Mouse (Mus musculus) intestine, postnatal 0 days (tissue): ENCODE results near the gene Nosip. TPM values are rescaled to one million over a fixed set of nuclear protein-coding genes. Genes with fewer than 3 reads are reported as not detected.
A peak's percentile ranks its signal among the peaks of the same experiment; 100 is the strongest.

Source experiments
- ATAC-seq: fragments of 200-750 bp; cut with Nextera tagmentation; 2 replicates; pipeline ENCODE4 v1.8.0; 2017; ENCODE audit warnings: mild to moderate bottlenecking, moderate TSS enrichment, moderate library complexity
- H3K27ac ChIP-seq: fragments of 300-500 bp; sonication (generic); 2 replicates; pipeline ENCODE4 v1.5.1; 2014; ENCODE audit warnings: mild to moderate bottlenecking, low read depth, low read length, moderate library complexity
- H3K27me3 ChIP-seq: fragments of 300-500 bp; sonication (generic); replicated peaks from 2 replicates; pipeline ENCODE4 v1.6.1; 2014; ENCODE audit warnings: low read length, mixed read lengths; ENCODE audit not compliant: control insufficient read depth, insufficient read depth
- H3K36me3 ChIP-seq: fragments of 300-500 bp; sonication (generic); 2 replicates; pipeline ENCODE4 v1.6.1; 2014; ENCODE audit warnings: mild to moderate bottlenecking, moderate library complexity; ENCODE audit not compliant: control insufficient read depth, insufficient read depth
- H3K4me1 ChIP-seq: fragments of 300-500 bp; sonication (generic); replicated peaks from 2 replicates; pipeline ENCODE4 v1.6.1; 2014; ENCODE audit warnings: antibody characterized with exemption, low read length, mixed read lengths; ENCODE audit not compliant: control insufficient read depth, insufficient read depth
- H3K4me2 ChIP-seq: fragments of 300-500 bp; sonication (generic); replicated peaks from 2 replicates; pipeline ENCODE4 v1.6.1; 2014; ENCODE audit warnings: low read depth, mild to moderate bottlenecking, moderate library complexity
- H3K4me3 ChIP-seq: fragments of 300-500 bp; sonication (generic); 2 replicates; pipeline ENCODE4 v1.5.1; 2014; ENCODE audit warnings: low read depth, low read length
- H3K9ac ChIP-seq: fragments of 300-500 bp; sonication (generic); 2 replicates; pipeline ENCODE4 v1.6.1; 2014; ENCODE audit warnings: mild to moderate bottlenecking, low read depth, low read length
- H3K9me3 ChIP-seq: fragments of 300-500 bp; sonication (generic); 2 replicates; pipeline ENCODE4 v1.6.1; 2016; ENCODE audit warnings: mixed run types; ENCODE audit not compliant: control insufficient read depth
- CTCF ChIP-seq: sonication (generic); IDR thresholded peaks from 2 replicates; pipeline ENCODE4 v1.5.1; 2016; ENCODE audit warnings: low read depth, mild to moderate bottlenecking, control low read depth, antibody characterized with exemption, moderate library complexity
- WGBS: fragments of 180-500 bp; shearing (Covaris S2); extraction: QIAGEN DNeasy Blood & Tissue Kit; methylation state at CpG from one replicate; pipeline ENCODE4 v1.1.7; 2014; 5-methylcytosine and 5-hydroxymethylcytosine counted together
- polyA plus RNA-seq: library from polyadenylated mRNA; unstranded; fragments of >200 nt; fragmentation: Nextera tagmentation; extraction: Ambion mirVana; gene quantifications from 2 replicates; pipeline ENCODE4 v1.2.1, GENCODE M21; 2015

Gene Nosip
- polyA plus RNA-seq, 1 experiment from 2014 or later = 40.5 TPM

DNA sequence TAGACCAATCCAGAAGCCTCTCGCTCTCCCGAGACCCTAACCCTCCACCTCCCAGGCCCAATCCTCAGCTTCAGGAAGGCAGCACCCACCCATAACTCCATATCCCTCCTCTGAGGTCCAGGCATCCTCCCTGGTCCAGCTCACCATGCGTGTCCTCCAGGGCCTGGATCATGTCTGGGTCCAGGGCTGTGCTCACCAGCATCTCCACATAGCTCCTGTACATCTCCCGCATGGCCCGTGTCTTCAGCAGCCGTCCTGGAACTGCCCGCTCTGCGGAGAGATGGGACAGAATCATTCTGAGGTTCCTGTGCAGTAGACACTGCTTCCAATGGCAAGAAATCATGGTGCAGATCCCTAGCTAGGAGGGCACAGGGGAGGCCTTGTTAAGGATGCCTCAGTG, 31.4 kb upstream of the Nosip start:
- Histone ChIP-seq H3K4me2 (no peak overlapping the region), H3K27ac (no peak overlapping the region; the same call in 1 of the 2 replicates), H3K9ac (no peak overlapping the region), H3K4me3 (no peak overlapping the region), H3K4me1 (no peaks in the 10 kb centered on the region), H3K9me3 (no peaks in the 10 kb centered on the region), H3K27me3 (no peaks in the 10 kb centered on the region), H3K36me3 (peaks cover 76% of the 10 kb centered on the region)
- TF ChIP-seq CTCF = no peak
- no peak for ATAC-seq
- WGBS = 95% methylated on average over 8 of the region's 8 CpGs

GRCm38 (mm10) chr7:45033722-45034359, 28.4 kb upstream of the Nosip start:
- peaks cover 70% of the 10 kb centered on the region for H3K36me3 ChIP-seq
- 95% methylated on average over 19 of the region's 19 CpGs for WGBS
- no peak for TF ChIP-seq CTCF
- no peak overlapping the region for H3K27ac ChIP-seq
- no peak overlapping the region for H3K4me2 ChIP-seq
- ATAC-seq = no peak
- H3K9me3 ChIP-seq = no peaks in the 10 kb centered on the region
- no peak overlapping the region for H3K9ac ChIP-seq
- H3K27me3 ChIP-seq = no peaks in the 10 kb centered on the region
- no peak overlapping the region for H3K4me3 ChIP-seq
- no peaks in the 10 kb centered on the region for H3K4me1 ChIP-seq

- WGBS = 82% methylated on average over 3 of the region's 3 CpGs
- Histone ChIP-seq H3K27ac (no peak overlapping the region), H3K4me3 (no peak overlapping the region), H3K9ac (no peak overlapping the region), H3K36me3 (peaks cover 70% of the 10 kb centered on the region), H3K27me3 (no peaks in the 10 kb centered on the region), H3K4me1 (no peaks in the 10 kb centered on the region), H3K4me2 (no peak overlapping the region), H3K9me3 (no peaks in the 10 kb centered on the region)
- no peak for TF ChIP-seq CTCF
- no peak for ATAC-seq
These were observed 26.6 kb upstream of the Nosip start for GRCm38 (mm10) chr7:45035631-45036030.

DNA sequence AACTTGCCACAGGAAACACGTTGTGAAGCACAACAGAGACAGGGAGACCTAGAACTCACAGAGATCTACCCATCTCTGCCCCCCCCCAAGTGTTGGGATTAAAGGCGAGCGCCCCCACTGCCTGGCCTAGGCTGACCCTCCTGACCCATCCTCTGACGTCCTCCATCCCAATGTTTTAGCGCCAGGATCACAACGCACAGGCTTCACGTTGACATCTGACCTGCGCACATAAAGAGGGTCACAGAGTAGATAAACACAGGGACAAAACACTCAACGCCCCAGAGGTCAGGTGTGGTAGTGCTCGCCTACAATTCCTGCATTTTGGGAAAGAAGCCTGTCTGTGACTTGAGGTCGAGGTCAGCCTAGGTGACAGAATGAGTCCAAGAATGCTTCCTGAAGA, 25.5 kb upstream of the Nosip start:
- Histone ChIP-seq H3K4me1 (no peaks in the 10 kb centered on the region), H3K4me3 (no peak overlapping the region), H3K36me3 (peaks cover 69% of the 10 kb centered on the region), H3K9ac (no peak overlapping the region), H3K9me3 (no peaks in the 10 kb centered on the region), H3K4me2 (no peak overlapping the region), H3K27me3 (no peaks in the 10 kb centered on the region), H3K27ac (no peak overlapping the region)
- TF ChIP-seq CTCF = no peak
- WGBS = 83% methylated on average over 11 of the region's 11 CpGs
- ATAC-seq = no peak

DNA sequence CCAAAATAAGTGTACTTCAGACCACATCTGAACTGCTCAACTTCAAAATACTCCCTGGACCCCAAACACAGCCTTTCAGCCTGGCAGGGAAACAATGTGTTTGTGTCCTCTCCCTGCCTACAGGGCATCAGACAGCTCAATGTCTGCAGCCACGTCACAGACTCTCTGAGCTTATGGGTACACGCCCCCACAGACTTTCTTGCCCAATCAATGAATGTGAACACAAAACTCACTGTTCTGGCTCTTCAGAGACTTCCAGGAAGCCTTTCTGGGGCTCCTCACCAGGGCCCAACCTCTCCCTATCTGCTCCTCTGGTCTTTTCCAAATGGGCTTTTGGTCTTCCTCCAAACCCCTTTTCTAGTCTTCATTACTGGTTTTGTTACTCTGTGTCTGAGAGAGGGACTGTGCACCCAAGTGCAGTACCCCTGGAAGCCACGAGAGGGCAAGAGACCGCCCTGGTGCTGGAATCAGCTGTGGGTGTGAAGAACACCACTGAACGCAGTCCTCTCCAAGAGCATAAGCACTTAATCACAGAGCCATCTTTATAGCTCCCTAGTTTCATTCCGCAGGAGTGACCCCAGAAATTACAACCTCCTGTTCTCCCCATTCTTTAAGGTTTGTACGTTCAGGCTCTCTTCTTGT, 24.4 kb upstream of the Nosip start:
- Histone ChIP-seq H3K4me1 (no peaks in the 10 kb centered on the region), H3K27me3 (no peaks in the 10 kb centered on the region), H3K9me3 (no peaks in the 10 kb centered on the region), H3K9ac (no peak overlapping the region), H3K36me3 (peaks cover 65% of the 10 kb centered on the region), H3K4me3 (no peak overlapping the region), H3K27ac (no peak overlapping the region), H3K4me2 (no peak overlapping the region)
- peak; percentile 87 for TF ChIP-seq CTCF
- peak; percentile 57; the same call in 1 of the 2 replicates for ATAC-seq
- 57% methylated on average over 7 of the region's 7 CpGs for WGBS

DNA sequence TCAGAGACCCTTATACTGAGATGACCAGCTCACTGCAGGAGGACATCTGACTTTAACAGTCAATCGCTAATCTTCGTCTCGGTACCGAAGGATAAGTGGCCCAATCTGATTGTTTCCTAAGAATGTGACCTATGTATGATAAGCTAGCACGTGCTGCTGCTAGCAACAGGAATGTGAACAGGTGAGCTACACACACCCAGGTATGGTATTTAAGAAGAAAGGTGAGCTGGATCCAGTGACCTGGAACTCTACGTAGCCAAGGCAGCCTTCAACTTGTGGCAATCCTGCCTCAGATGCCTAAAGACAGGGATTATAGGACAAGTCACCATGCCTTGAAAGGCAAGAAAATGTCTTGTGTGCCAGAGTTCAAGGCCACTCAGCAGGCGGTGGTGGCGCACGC, 23.8 kb upstream of the Nosip start:
- H3K4me3 ChIP-seq = no peak overlapping the region
- no peak overlapping the region for H3K27ac ChIP-seq
- 77% methylated on average over 9 of the region's 9 CpGs for WGBS
- peaks cover 66% of the 10 kb centered on the region for H3K36me3 ChIP-seq
- H3K9ac ChIP-seq = no peak overlapping the region
- peak; percentile 12; the same call in 1 of the 2 replicates for ATAC-seq
- no peak for TF ChIP-seq CTCF
- H3K4me1 ChIP-seq = no peaks in the 10 kb centered on the region
- no peaks in the 10 kb centered on the region for H3K9me3 ChIP-seq
- H3K27me3 ChIP-seq = no peaks in the 10 kb centered on the region
- H3K4me2 ChIP-seq = no peak overlapping the region
